Mouse (Mus musculus): ENCODE data around the gene Grxcr1. TPM values are rescaled to one million over a fixed set of nuclear protein-coding genes. Genes with fewer than 3 reads are reported as not detected.

Gene Grxcr1
- polyA plus RNA-seq, 1 experiment from 2014 or later = not detected

- Histone ChIP-seq H3K4me3 (ENCODE audit: low read depth, low read length) (no peak overlapping the region), H3K9me3 (replicated peaks; ENCODE audit: control insufficient read depth, low read length) (no peaks in the 10 kb centered on the region), H3K36me3 (replicated peaks; ENCODE audit: control insufficient read depth, insufficient read depth, low read depth, low read length) (no peaks in the 10 kb centered on the region), H3K27me3 (ENCODE audit: control insufficient read depth, insufficient read depth, low read length) (no peaks in the 10 kb centered on the region), H3K9ac (replicated peaks; ENCODE audit: low read length) (no peak overlapping the region), H3K4me2 (ENCODE audit: low read depth, low read length) (no peak overlapping the region), H3K27ac (replicated peaks; ENCODE audit: low read depth, low read length) (no peak overlapping the region), H3K4me1 (ENCODE audit: control insufficient read depth, insufficient read depth, low read length) (no peaks in the 10 kb centered on the region)
- 76% methylated on average over 3 of the region's 3 CpGs for WGBS
- ATAC-seq (replicated peaks; ENCODE audit: insufficient number of reproducible peaks, low FRiP score, low TSS enrichment, low read depth) (no peak), DNase-seq (ENCODE audit: low spot score) (no peak)
Measured at GRCm38 (mm10) chr5:68128821-68129608, 97.4 kb downstream of the Grxcr1 start.

- Histone ChIP-seq H3K36me3 (replicated peaks; ENCODE audit: control insufficient read depth, insufficient read depth, low read depth, low read length) (no peaks in the 10 kb centered on the region), H3K9ac (replicated peaks; ENCODE audit: low read length) (no peak overlapping the region), H3K4me3 (ENCODE audit: low read depth, low read length) (no peak overlapping the region), H3K9me3 (replicated peaks; ENCODE audit: control insufficient read depth, low read length) (no peaks in the 10 kb centered on the region), H3K27ac (replicated peaks; ENCODE audit: low read depth, low read length) (no peak overlapping the region), H3K4me2 (ENCODE audit: low read depth, low read length) (no peak overlapping the region), H3K27me3 (ENCODE audit: control insufficient read depth, insufficient read depth, low read length) (no peaks in the 10 kb centered on the region), H3K4me1 (ENCODE audit: control insufficient read depth, insufficient read depth, low read length) (no peaks in the 10 kb centered on the region)
- DNase-seq (ENCODE audit: low spot score) = no peak
- WGBS = 81% methylated on average over 1 of the region's 1 CpGs
- ATAC-seq (replicated peaks; ENCODE audit: insufficient number of reproducible peaks, low FRiP score, low TSS enrichment, low read depth) = no peak
Measured at GRCm38 (mm10) chr5:68146818-68147217, 115.2 kb downstream of the Grxcr1 start.

- no peak overlapping the region for H3K9ac ChIP-seq (replicated peaks; ENCODE audit: low read length)
- H3K27me3 ChIP-seq (ENCODE audit: control insufficient read depth, insufficient read depth, low read length) = no peaks in the 10 kb centered on the region
- no peak overlapping the region for H3K4me2 ChIP-seq (ENCODE audit: low read depth, low read length)
- ATAC-seq (replicated peaks; ENCODE audit: insufficient number of reproducible peaks, low FRiP score, low TSS enrichment, low read depth) = no peak
- H3K36me3 ChIP-seq (replicated peaks; ENCODE audit: control insufficient read depth, insufficient read depth, low read depth, low read length) = no peaks in the 10 kb centered on the region
- H3K27ac ChIP-seq (replicated peaks; ENCODE audit: low read depth, low read length) = no peak overlapping the region
- DNase-seq (ENCODE audit: low spot score) = no peak
- H3K4me3 ChIP-seq (ENCODE audit: low read depth, low read length) = no peak overlapping the region
- H3K9me3 ChIP-seq (replicated peaks; ENCODE audit: control insufficient read depth, low read length) = no peaks in the 10 kb centered on the region
- 63% methylated on average over 3 of the region's 3 CpGs for WGBS
- no peaks in the 10 kb centered on the region for H3K4me1 ChIP-seq (ENCODE audit: control insufficient read depth, insufficient read depth, low read length)
Measured at GRCm38 (mm10) chr5:68149946-68150345, 118.3 kb downstream of the Grxcr1 start.

- no peaks in the 10 kb centered on the region for H3K27me3 ChIP-seq (ENCODE audit: control insufficient read depth, insufficient read depth, low read length)
Measured at GRCm38 (mm10) chr5:68150347-68151043, 118.9 kb downstream of the Grxcr1 start.

GRCm38 (mm10) chr5:68162503-68162902 is 130.9 kb downstream of the Grxcr1 start:
- H3K27ac ChIP-seq (replicated peaks; ENCODE audit: low read depth, low read length) = no peak overlapping the region
- H3K9me3 ChIP-seq (replicated peaks; ENCODE audit: control insufficient read depth, low read length) = no peaks in the 10 kb centered on the region
- no peaks in the 10 kb centered on the region for H3K27me3 ChIP-seq (ENCODE audit: control insufficient read depth, insufficient read depth, low read length)
- H3K4me2 ChIP-seq (ENCODE audit: low read depth, low read length) = no peak overlapping the region
- ATAC-seq (replicated peaks; ENCODE audit: insufficient number of reproducible peaks, low FRiP score, low TSS enrichment, low read depth) (no peak), DNase-seq (ENCODE audit: low spot score) (no peak)
- 67% methylated on average over 2 of the region's 2 CpGs for WGBS
- no peak overlapping the region for H3K9ac ChIP-seq (replicated peaks; ENCODE audit: low read length)
- no peak overlapping the region for H3K4me3 ChIP-seq (ENCODE audit: low read depth, low read length)
- no peaks in the 10 kb centered on the region for H3K36me3 ChIP-seq (replicated peaks; ENCODE audit: control insufficient read depth, insufficient read depth, low read depth, low read length)
- H3K4me1 ChIP-seq (ENCODE audit: control insufficient read depth, insufficient read depth, low read length) = no peaks in the 10 kb centered on the region

More at GRCm38 (mm10) chr5:68150347-68151043, 118.9 kb downstream of the Grxcr1 start:
- 88% methylated on average over 4 of the region's 4 CpGs for WGBS
- Histone ChIP-seq H3K4me2 (ENCODE audit: low read depth, low read length) (no peak overlapping the region), H3K9ac (replicated peaks; ENCODE audit: low read length) (no peak overlapping the region), H3K4me1 (ENCODE audit: control insufficient read depth, insufficient read depth, low read length) (no peaks in the 10 kb centered on the region), H3K27ac (replicated peaks; ENCODE audit: low read depth, low read length) (no peak overlapping the region), H3K9me3 (replicated peaks; ENCODE audit: control insufficient read depth, low read length) (no peaks in the 10 kb centered on the region), H3K4me3 (ENCODE audit: low read depth, low read length) (no peak overlapping the region), H3K36me3 (replicated peaks; ENCODE audit: control insufficient read depth, insufficient read depth, low read depth, low read length) (no peaks in the 10 kb centered on the region)
- no peak for ATAC-seq (replicated peaks; ENCODE audit: insufficient number of reproducible peaks, low FRiP score, low TSS enrichment, low read depth)
- DNase-seq (ENCODE audit: low spot score) = no peak

- no peak for DNase-seq (ENCODE audit: low spot score)
- Histone ChIP-seq H3K9me3 (replicated peaks; ENCODE audit: control insufficient read depth, low read length) (no peaks in the 10 kb centered on the region), H3K36me3 (replicated peaks; ENCODE audit: control insufficient read depth, insufficient read depth, low read depth, low read length) (no peaks in the 10 kb centered on the region), H3K27me3 (ENCODE audit: control insufficient read depth, insufficient read depth, low read length) (no peaks in the 10 kb centered on the region), H3K27ac (replicated peaks; ENCODE audit: low read depth, low read length) (no peak overlapping the region), H3K4me2 (ENCODE audit: low read depth, low read length) (no peak overlapping the region), H3K4me1 (ENCODE audit: control insufficient read depth, insufficient read depth, low read length) (no peaks in the 10 kb centered on the region), H3K4me3 (ENCODE audit: low read depth, low read length) (no peak overlapping the region), H3K9ac (replicated peaks; ENCODE audit: low read length) (no peak overlapping the region)
- WGBS = 93% methylated on average over 7 of the region's 7 CpGs
- no peak for ATAC-seq (replicated peaks; ENCODE audit: insufficient number of reproducible peaks, low FRiP score, low TSS enrichment, low read depth)
Measured at GRCm38 (mm10) chr5:68165954-68166353, 134.3 kb downstream of the Grxcr1 start.

Other genes starting within 250 kb of the Grxcr1 start
- gene Atp8a1, start 184.4 kb upstream of the Grxcr1 start, polyA plus RNA-seq (2014; fragmentation: Nextera tagmentation; extraction: Ambion mirVana) = 12.5 and 14.9 TPM in 2 replicates
- gene Gm5108, start 90.2 kb upstream of the Grxcr1 start, polyA plus RNA-seq (2014; fragmentation: Nextera tagmentation; extraction: Ambion mirVana) = not detected in 2 replicates
- gene Gm21905, start 85.4 kb upstream of the Grxcr1 start, polyA plus RNA-seq (2014; fragmentation: Nextera tagmentation; extraction: Ambion mirVana) = not detected in 2 replicates